Mouse (Mus musculus) forebrain, embryonic 16.5 days (tissue): Measurements from ENCODE around the gene Clasp2. TPM values are rescaled to one million over a fixed set of nuclear protein-coding genes. Genes with fewer than 3 reads are reported as not detected.

Source experiments
- ATAC-seq: fragments of 200-750 bp; cut with Nextera tagmentation; 2 replicates; pipeline ENCODE4 v1.8.0; 2017; ENCODE audit warnings: mild to moderate bottlenecking, moderate library complexity
- H3K27ac ChIP-seq: fragments of 300-500 bp; sonication (generic); 2 replicates; pipeline ENCODE4 v1.5.1; 2014; ENCODE audit warnings: low read length, control low read depth
- H3K27me3 ChIP-seq: fragments of 300-500 bp; sonication (generic); replicated peaks from 2 replicates; pipeline ENCODE4 v1.6.1; 2014; ENCODE audit warnings: low read length; ENCODE audit not compliant: control insufficient read depth, insufficient read depth
- H3K36me3 ChIP-seq: fragments of 300-500 bp; sonication (generic); 2 replicates; pipeline ENCODE4 v1.6.1; 2014; ENCODE audit not compliant: control insufficient read depth, insufficient read depth
- H3K4me1 ChIP-seq: fragments of 300-500 bp; sonication (generic); replicated peaks from 2 replicates; pipeline ENCODE4 v1.6.1; 2014; ENCODE audit warnings: low read length; ENCODE audit not compliant: control insufficient read depth, insufficient read depth
- H3K4me2 ChIP-seq: fragments of 300-500 bp; sonication (generic); 2 replicates; pipeline ENCODE4 v1.6.1; 2014; ENCODE audit warnings: mild to moderate bottlenecking, low read length, control low read depth
- H3K4me3 ChIP-seq: fragments of 300-500 bp; sonication (generic); replicated peaks from 2 replicates; pipeline ENCODE4 v1.5.1; 2014; ENCODE audit warnings: mild to moderate bottlenecking, low read length, control low read depth
- H3K9ac ChIP-seq: fragments of 300-500 bp; sonication (generic); replicated peaks from 2 replicates; pipeline ENCODE4 v1.6.1; 2014; ENCODE audit warnings: low read depth, low read length, control low read depth
- H3K9me3 ChIP-seq: fragments of 300-500 bp; sonication (generic); 2 replicates; pipeline ENCODE4 v1.6.1; 2016; ENCODE audit warnings: low read length; ENCODE audit not compliant: control insufficient read depth
- WGBS: fragments of 180-500 bp; shearing (Covaris S2); extraction: QIAGEN DNeasy Blood & Tissue Kit; methylation state at CpG from one replicate; pipeline ENCODE4 v1.1.7; 2014; 5-methylcytosine and 5-hydroxymethylcytosine counted together
- polyA plus RNA-seq: library from polyadenylated mRNA; unstranded; fragments of >200 nt; fragmentation: Nextera tagmentation; extraction: Ambion mirVana; gene quantifications from 2 replicates; pipeline ENCODE4 v1.2.1, GENCODE M21; 2015

Clasp2 gene
- polyA plus RNA-seq, 1 experiment from 2014 or later: 143 TPM

DNA sequence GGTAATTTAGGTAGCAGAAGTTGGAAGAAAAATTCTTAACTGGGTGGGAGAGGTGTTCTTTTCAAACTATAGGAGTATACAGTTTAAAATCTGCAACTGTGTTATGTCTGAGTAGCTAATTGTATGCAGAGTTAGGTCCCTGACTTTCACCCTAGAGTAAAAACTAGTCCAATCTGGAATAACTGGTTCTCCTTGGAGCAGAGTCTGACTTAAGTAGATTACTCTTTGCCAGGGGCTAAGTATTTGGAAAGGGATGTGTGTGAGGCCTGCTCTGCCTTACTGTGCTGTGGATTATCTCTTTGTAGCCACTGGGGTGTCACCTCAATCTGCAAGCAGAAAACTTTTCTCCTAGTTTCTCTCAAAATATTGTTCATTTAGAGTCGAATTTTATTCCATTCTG is 205.9 kb downstream of the Clasp2 start:
- H3K27ac ChIP-seq: no peak overlapping the region
- H3K27me3 ChIP-seq: no peaks in the 10 kb centered on the region
- H3K9me3 ChIP-seq: no peaks in the 10 kb centered on the region
- 91% methylated on average over 1 of the region's 1 CpGs for WGBS
- no peaks in the 10 kb centered on the region for H3K4me1 ChIP-seq
- peaks cover 9% of the 10 kb centered on the region for H3K36me3 ChIP-seq
- H3K4me3 ChIP-seq: no peak overlapping the region
- ATAC-seq: no peak
- no peak overlapping the region for H3K4me2 ChIP-seq
- no peak overlapping the region for H3K9ac ChIP-seq

GRCm38 (mm10) chr9:113957777-113958176 is 216.5 kb downstream of the Clasp2 start:
- ATAC-seq: no peak
- no peak overlapping the region for H3K9ac ChIP-seq
- no peak overlapping the region for H3K4me3 ChIP-seq
- no peak overlapping the region for H3K27ac ChIP-seq
- H3K9me3 ChIP-seq: no peaks in the 10 kb centered on the region
- WGBS: 95% methylated on average over 4 of the region's 4 CpGs
- H3K4me1 ChIP-seq: no peaks in the 10 kb centered on the region
- H3K27me3 ChIP-seq: no peaks in the 10 kb centered on the region
- H3K36me3 ChIP-seq: peaks cover 19% of the 10 kb centered on the region
- no peak overlapping the region for H3K4me2 ChIP-seq

GRCm38 (mm10) chr9:113963718-113964117 is 222.4 kb downstream of the Clasp2 start:
- Histone ChIP-seq H3K27me3 (no peaks in the 10 kb centered on the region), H3K9me3 (no peaks in the 10 kb centered on the region), H3K27ac (no peak overlapping the region), H3K36me3 (peaks cover 33% of the 10 kb centered on the region), H3K4me1 (no peaks in the 10 kb centered on the region), H3K4me2 (no peak overlapping the region), H3K4me3 (no peak overlapping the region), H3K9ac (no peak overlapping the region)
- ATAC-seq: no peak

DNA sequence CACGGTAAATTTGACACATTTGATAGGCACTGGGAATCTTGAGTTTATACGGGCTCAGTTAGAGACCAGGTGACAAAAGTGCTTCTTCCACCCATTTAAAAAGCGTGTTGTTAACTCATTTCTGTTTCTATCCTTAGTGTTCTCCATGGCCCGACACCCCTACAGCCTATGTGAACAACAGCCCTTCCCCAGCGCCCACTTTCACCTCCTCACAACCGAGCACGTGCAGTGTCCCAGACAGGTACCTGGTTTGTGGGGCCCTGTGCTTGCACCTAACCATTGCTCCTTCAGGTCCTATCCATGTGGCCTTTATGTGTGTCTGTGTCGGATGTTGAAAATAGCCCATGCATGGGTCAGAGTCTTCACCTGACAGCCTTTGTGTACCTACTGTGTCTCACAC is 223.1 kb downstream of the Clasp2 start:
- no peak overlapping the region for H3K27ac ChIP-seq
- peaks cover 28% of the 10 kb centered on the region for H3K36me3 ChIP-seq
- no peak overlapping the region for H3K4me2 ChIP-seq
- H3K27me3 ChIP-seq: no peaks in the 10 kb centered on the region
- H3K9ac ChIP-seq: no peak overlapping the region
- H3K9me3 ChIP-seq: no peaks in the 10 kb centered on the region
- 94% methylated on average over 8 of the region's 8 CpGs for WGBS
- H3K4me1 ChIP-seq: no peaks in the 10 kb centered on the region
- ATAC-seq: no peak
- no peak overlapping the region for H3K4me3 ChIP-seq

DNA sequence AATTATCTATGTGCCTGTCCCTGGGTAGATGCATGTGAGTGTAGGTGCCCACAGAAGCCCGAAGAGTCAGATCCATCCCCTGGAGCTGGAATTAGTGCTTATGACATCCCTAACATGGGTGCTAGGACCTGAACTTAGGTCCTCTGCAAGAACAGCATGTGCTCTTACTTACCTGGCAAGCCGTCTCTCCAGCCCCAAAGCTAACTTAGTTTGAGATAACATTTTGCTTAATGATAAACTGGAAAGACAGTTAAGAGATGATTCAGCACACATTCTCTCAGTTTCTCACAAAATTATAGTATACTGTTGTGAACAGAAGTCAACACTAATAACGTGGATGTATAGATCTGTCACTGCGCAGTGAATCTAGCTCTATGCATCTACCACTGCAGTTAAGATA is 225.6 kb downstream of the Clasp2 start:
- ATAC-seq: no peak
- Histone ChIP-seq H3K9ac (no peak overlapping the region), H3K4me2 (no peak overlapping the region), H3K27me3 (no peaks in the 10 kb centered on the region), H3K4me1 (no peaks in the 10 kb centered on the region), H3K9me3 (no peaks in the 10 kb centered on the region), H3K27ac (no peak overlapping the region), H3K36me3 (peaks cover 36% of the 10 kb centered on the region), H3K4me3 (no peak overlapping the region)
- 97% methylated on average over 4 of the region's 4 CpGs for WGBS

GRCm38 (mm10) chr9:113968967-113969366 is 227.7 kb downstream of the Clasp2 start:
- Histone ChIP-seq H3K9ac (no peak overlapping the region), H3K4me2 (no peak overlapping the region), H3K9me3 (no peaks in the 10 kb centered on the region), H3K36me3 (peaks cover 37% of the 10 kb centered on the region), H3K4me1 (no peaks in the 10 kb centered on the region), H3K4me3 (no peak overlapping the region), H3K27ac (no peak overlapping the region), H3K27me3 (no peaks in the 10 kb centered on the region)
- ATAC-seq: no peak
- WGBS: 93% methylated on average over 7 of the region's 7 CpGs

Other genes starting within 250 kb of the Clasp2 start
- 44.6 and 48.1 TPM in 2 replicates for gene Pdcd6ip, start 33.2 kb upstream of the Clasp2 start, polyA plus RNA-seq
- 31.4 and 35.6 TPM in 2 replicates for gene Ubp1, start 189.5 kb downstream of the Clasp2 start, polyA plus RNA-seq